Mouse (Mus musculus): ENCODE results near the gene Olfr159. TPM values are rescaled to one million over a fixed set of nuclear protein-coding genes. Genes with fewer than 3 reads are reported as not detected.

The Olfr159 gene
- total and polyA plus RNA-seq, 2 experiments from 2014 or later, result not detected

GRCm38 (mm10) chr4:43726995-43727394 lies 43.8 kb downstream of the Olfr159 start, which contains the start of gene Hrct1:
Gene Hrct1 (plus strand): TSS chr4:43727188.
- Histone ChIP-seq H3K9ac (replicated peaks; ENCODE audit: low read depth, low read length) (0 out of 2 replicates have a peak within 1 kb of the TSS, but pooled peaks have one; percentile 16), H3K4me1 (ENCODE audit: control insufficient read depth, insufficient read depth) (peaks cover 47% of the 10 kb centered on the region), H3K36me3 (replicated peaks; ENCODE audit: control insufficient read depth, insufficient read depth, low read length) (no peaks in the 10 kb centered on the region), H3K27me3 (ENCODE audit: control insufficient read depth, insufficient read depth, low read length) (no peaks in the 10 kb centered on the region), H3K4me3 (ENCODE audit: low read depth, low read length) (no peak within 1 kb of the TSS), H3K27ac (ENCODE audit: low read depth) (peak within 1 kb of the TSS; percentile 97), H3K9me3 (replicated peaks; ENCODE audit: control insufficient read depth, low read length) (no peaks in the 10 kb centered on the region), H3K4me2 (ENCODE audit: low read depth, low read length) (peak within 1 kb of the TSS; percentile 10; the same call in 1 of the 2 replicates)
- ATAC-seq (ENCODE audit: insufficient read depth, low read depth) (peak; percentile 66), DNase-seq (ENCODE audit: low spot score) (peak; percentile 87)
- WGBS, result 15% methylated on average over 3 of the region's 3 CpGs
- TF ChIP-seq CTCF (IDR thresholded peaks at IDR 0.05; ENCODE audit: low read depth) (no peak), EP300 (IDR thresholded peaks at IDR 0.05; ENCODE audit: low read depth) (no peak; the same call in 1 of the 2 replicates)

DNA sequence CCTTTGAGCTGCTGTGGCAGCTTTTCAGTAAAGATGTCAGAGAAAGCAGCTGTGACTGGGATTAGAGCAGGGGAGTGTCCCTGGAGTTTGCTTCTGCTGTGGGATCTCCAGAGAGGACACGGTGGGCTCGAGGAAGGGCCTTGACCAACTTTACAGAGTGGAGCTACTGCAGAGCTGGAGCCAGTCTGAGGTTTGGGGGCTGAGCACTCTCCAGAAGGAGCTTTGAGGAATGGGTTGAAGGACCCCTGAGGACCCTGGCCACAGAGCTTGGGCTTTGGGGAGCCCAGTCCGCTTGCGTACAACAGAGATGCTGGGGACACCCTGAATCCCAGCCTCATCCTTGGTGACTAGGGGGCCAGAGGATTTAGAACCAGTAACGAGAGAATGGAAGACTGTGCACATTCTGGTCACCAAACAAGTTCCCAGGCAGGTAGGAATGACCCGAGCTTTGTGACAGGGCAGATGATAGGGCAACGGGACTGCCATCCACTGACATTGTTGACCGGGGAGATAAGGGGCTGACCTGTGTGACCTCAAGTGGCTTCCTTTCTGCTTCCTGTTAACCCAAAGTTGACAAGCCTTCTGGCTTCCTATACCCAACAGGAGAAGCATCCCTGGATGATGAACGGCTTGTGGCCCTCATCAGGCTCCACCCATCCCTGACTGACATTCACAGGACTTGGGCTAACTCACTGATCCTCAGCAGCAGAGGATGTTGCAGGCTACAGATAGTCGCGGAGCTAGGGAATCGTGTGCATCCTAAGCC lies 44.4 kb downstream of the Olfr159 start:
- H3K27me3 ChIP-seq (ENCODE audit: control insufficient read depth, insufficient read depth, low read length), result no peaks in the 10 kb centered on the region
- H3K4me1 ChIP-seq (ENCODE audit: control insufficient read depth, insufficient read depth), result peaks cover 46% of the 10 kb centered on the region
- WGBS, result 49% methylated on average over 12 of the region's 12 CpGs
- no peak overlapping the region for H3K4me2 ChIP-seq (ENCODE audit: low read depth, low read length)
- H3K27ac ChIP-seq (ENCODE audit: low read depth), result peak overlapping the region; percentile 97
- ATAC-seq (ENCODE audit: insufficient read depth, low read depth) (no peak), DNase-seq (ENCODE audit: low spot score) (no peak)
- no peak for TF ChIP-seq CTCF (IDR thresholded peaks at IDR 0.05; ENCODE audit: low read depth)
- no peak for TF ChIP-seq EP300 (IDR thresholded peaks at IDR 0.05; ENCODE audit: low read depth)
- no peak overlapping the region for H3K4me3 ChIP-seq (ENCODE audit: low read depth, low read length)
- 0 out of 2 replicates have a peak overlapping the region, but pooled peaks have one; percentile 16 for H3K9ac ChIP-seq (replicated peaks; ENCODE audit: low read depth, low read length)
- no peaks in the 10 kb centered on the region for H3K36me3 ChIP-seq (replicated peaks; ENCODE audit: control insufficient read depth, insufficient read depth, low read length)
- H3K9me3 ChIP-seq (replicated peaks; ENCODE audit: control insufficient read depth, low read length), result no peaks in the 10 kb centered on the region

GRCm38 (mm10) chr4:43724764-43725163 lies 46.0 kb downstream of the Olfr159 start:
- Histone ChIP-seq H3K9ac (replicated peaks; ENCODE audit: low read depth, low read length) (no peak overlapping the region), H3K9me3 (replicated peaks; ENCODE audit: control insufficient read depth, low read length) (no peaks in the 10 kb centered on the region), H3K4me1 (ENCODE audit: control insufficient read depth, insufficient read depth) (peaks cover 34% of the 10 kb centered on the region), H3K36me3 (replicated peaks; ENCODE audit: control insufficient read depth, insufficient read depth, low read length) (no peaks in the 10 kb centered on the region), H3K4me2 (ENCODE audit: low read depth, low read length) (no peak overlapping the region), H3K27ac (ENCODE audit: low read depth) (no peak overlapping the region), H3K4me3 (ENCODE audit: low read depth, low read length) (no peak overlapping the region), H3K27me3 (ENCODE audit: control insufficient read depth, insufficient read depth, low read length) (no peaks in the 10 kb centered on the region)
- DNase-seq (ENCODE audit: low spot score), result peak; percentile 65
- TF ChIP-seq EP300 (IDR thresholded peaks at IDR 0.05; ENCODE audit: low read depth), result no peak
- TF ChIP-seq CTCF (IDR thresholded peaks at IDR 0.05; ENCODE audit: low read depth), result peak; percentile 83
- 22% methylated on average over 1 of the region's 1 CpGs for WGBS
- no peak for ATAC-seq (ENCODE audit: insufficient read depth, low read depth)

DNA sequence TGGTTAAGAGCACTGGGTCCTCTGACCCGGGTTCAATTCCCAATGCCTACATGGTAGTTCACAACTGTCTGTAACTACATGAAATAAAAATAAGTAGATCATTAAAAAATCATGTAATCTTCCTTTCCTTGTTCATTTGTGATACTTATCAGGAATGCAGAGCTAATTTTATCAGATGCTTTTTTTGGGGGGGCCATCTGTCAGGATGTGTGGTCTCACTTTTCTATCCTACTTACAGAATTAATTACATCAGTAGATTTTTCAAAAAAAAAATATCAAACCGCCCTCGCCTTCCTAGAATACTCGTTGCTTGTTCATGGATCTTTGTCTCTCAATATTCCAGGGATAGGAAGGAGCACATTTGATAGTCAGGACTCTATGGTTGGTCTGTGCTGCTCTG lies 48.6 kb downstream of the Olfr159 start:
- ATAC-seq (ENCODE audit: insufficient read depth, low read depth), result no peak
- Histone ChIP-seq H3K9ac (replicated peaks; ENCODE audit: low read depth, low read length) (no peak overlapping the region), H3K27me3 (ENCODE audit: control insufficient read depth, insufficient read depth, low read length) (no peaks in the 10 kb centered on the region), H3K4me2 (ENCODE audit: low read depth, low read length) (no peak overlapping the region), H3K36me3 (replicated peaks; ENCODE audit: control insufficient read depth, insufficient read depth, low read length) (no peaks in the 10 kb centered on the region), H3K4me3 (ENCODE audit: low read depth, low read length) (no peak overlapping the region), H3K4me1 (ENCODE audit: control insufficient read depth, insufficient read depth) (peaks cover 8% of the 10 kb centered on the region; the same call in 1 of the 2 replicates), H3K9me3 (replicated peaks; ENCODE audit: control insufficient read depth, low read length) (no peaks in the 10 kb centered on the region), H3K27ac (ENCODE audit: low read depth) (no peak overlapping the region)
- DNase-seq (ENCODE audit: low spot score), result no peak
- no peak for TF ChIP-seq CTCF (IDR thresholded peaks at IDR 0.05; ENCODE audit: low read depth)
- TF ChIP-seq EP300 (IDR thresholded peaks at IDR 0.05; ENCODE audit: low read depth), result no peak
- 85% methylated on average over 4 of the region's 4 CpGs for WGBS

- DNase-seq (ENCODE audit: low spot score) (no peak), ATAC-seq (ENCODE audit: insufficient read depth, low read depth) (peak; percentile 52; the same call in 1 of the 2 replicates)
- WGBS, result 32% methylated on average over 14 of the region's 16 CpGs
- H3K4me3 ChIP-seq (ENCODE audit: low read depth, low read length), result no peak overlapping the region
- no peaks in the 10 kb centered on the region for H3K4me1 ChIP-seq (ENCODE audit: control insufficient read depth, insufficient read depth)
- H3K9me3 ChIP-seq (replicated peaks; ENCODE audit: control insufficient read depth, low read length), result no peaks in the 10 kb centered on the region
- TF ChIP-seq CTCF (IDR thresholded peaks at IDR 0.05; ENCODE audit: low read depth), result no peak
- H3K27ac ChIP-seq (ENCODE audit: low read depth), result peak overlapping the region; percentile 78
- H3K36me3 ChIP-seq (replicated peaks; ENCODE audit: control insufficient read depth, insufficient read depth, low read length), result no peaks in the 10 kb centered on the region
- no peak overlapping the region; the same call in 1 of the 2 replicates for H3K4me2 ChIP-seq (ENCODE audit: low read depth, low read length)
- no peak overlapping the region for H3K9ac ChIP-seq (replicated peaks; ENCODE audit: low read depth, low read length)
- H3K27me3 ChIP-seq (ENCODE audit: control insufficient read depth, insufficient read depth, low read length), result no peaks in the 10 kb centered on the region
Measured at GRCm38 (mm10) chr4:43720491-43721228, 50.1 kb downstream of the Olfr159 start.

Other genes with a start within 250 kb of the Olfr159 start
- gene Tpm2, start 247.2 kb downstream of the Olfr159 start, total RNA-seq (2014; rRNA removed; ENCODE audit: low replicate concordance), result 25.7 and 67.0 TPM in 2 replicates
- gene Tpm2, start 247.2 kb downstream of the Olfr159 start, polyA plus RNA-seq (2015; fragmentation: Nextera tagmentation; extraction: Ambion mirVana), result 109 TPM in 2 replicates
- 30.1 and 46.3 TPM in 2 replicates for gene Creb3, start 208.7 kb downstream of the Olfr159 start, total RNA-seq (2014; rRNA removed; ENCODE audit: low replicate concordance)
- gene Creb3, start 208.7 kb downstream of the Olfr159 start, polyA plus RNA-seq (2015; fragmentation: Nextera tagmentation; extraction: Ambion mirVana), result 49.1 and 53.4 TPM in 2 replicates
- gene Tln1, start 208.3 kb downstream of the Olfr159 start, total RNA-seq (2014; rRNA removed; ENCODE audit: low replicate concordance), result 141 and 185 TPM in 2 replicates
- 67.1 and 77.2 TPM in 2 replicates for gene Tln1, start 208.3 kb downstream of the Olfr159 start, polyA plus RNA-seq (2015; fragmentation: Nextera tagmentation; extraction: Ambion mirVana)
- 12.4 and 21.1 TPM in 2 replicates for gene Rgp1, start 192.3 kb downstream of the Olfr159 start, total RNA-seq (2014; rRNA removed; ENCODE audit: low replicate concordance)
- 10.8 and 10.9 TPM in 2 replicates for gene Rgp1, start 192.3 kb downstream of the Olfr159 start, polyA plus RNA-seq (2015; fragmentation: Nextera tagmentation; extraction: Ambion mirVana)
- gene Gba2, start 192.1 kb downstream of the Olfr159 start, total RNA-seq (2014; rRNA removed; ENCODE audit: low replicate concordance), result 11.0 and 16.7 TPM in 2 replicates
- 14.0 TPM in 2 replicates for gene Gba2, start 192.1 kb downstream of the Olfr159 start, polyA plus RNA-seq (2015; fragmentation: Nextera tagmentation; extraction: Ambion mirVana)
- not detected in 2 replicates for gene Msmp, start 186.5 kb downstream of the Olfr159 start, total RNA-seq (2014; rRNA removed; ENCODE audit: low replicate concordance)
- gene Msmp, start 186.5 kb downstream of the Olfr159 start, polyA plus RNA-seq (2015; fragmentation: Nextera tagmentation; extraction: Ambion mirVana), result 1.2 TPM in 1 of 2 replicates, not detected in the other
- gene Npr2, start 139.1 kb downstream of the Olfr159 start, total RNA-seq (2014; rRNA removed; ENCODE audit: low replicate concordance), result 17.7 and 23.1 TPM in 2 replicates
- gene Npr2, start 139.1 kb downstream of the Olfr159 start, polyA plus RNA-seq (2015; fragmentation: Nextera tagmentation; extraction: Ambion mirVana), result 6.6 and 6.9 TPM in 2 replicates
- not detected in 2 replicates for gene Spag8, start 117.4 kb downstream of the Olfr159 start, total RNA-seq (2014; rRNA removed; ENCODE audit: low replicate concordance)
- 0.44 and 0.62 TPM in 2 replicates for gene Spag8, start 117.4 kb downstream of the Olfr159 start, polyA plus RNA-seq (2015; fragmentation: Nextera tagmentation; extraction: Ambion mirVana)
- 358 and 378 TPM in 2 replicates for gene Hint2, start 114.5 kb downstream of the Olfr159 start, total RNA-seq (2014; rRNA removed; ENCODE audit: low replicate concordance)
- gene Hint2, start 114.5 kb downstream of the Olfr159 start, polyA plus RNA-seq (2015; fragmentation: Nextera tagmentation; extraction: Ambion mirVana), result 322 and 361 TPM in 2 replicates
- gene Tmem8b, start 102.0 kb downstream of the Olfr159 start, total RNA-seq (2014; rRNA removed; ENCODE audit: low replicate concordance), result 9.6 and 24.9 TPM in 2 replicates
- gene Tmem8b, start 102.0 kb downstream of the Olfr159 start, polyA plus RNA-seq (2015; fragmentation: Nextera tagmentation; extraction: Ambion mirVana), result 4.5 and 4.9 TPM in 2 replicates
- gene Fam221b, start 101.9 kb downstream of the Olfr159 start, total RNA-seq (2014; rRNA removed; ENCODE audit: low replicate concordance), result not detected in 2 replicates
- 3.6 and 4.0 TPM in 2 replicates for gene Fam221b, start 101.9 kb downstream of the Olfr159 start, polyA plus RNA-seq (2015; fragmentation: Nextera tagmentation; extraction: Ambion mirVana)
- gene Olfr70, start 70.2 kb downstream of the Olfr159 start, total RNA-seq (2014; rRNA removed; ENCODE audit: low replicate concordance), result 0.15 TPM in 1 of 2 replicates, not detected in the other
- gene Olfr70, start 70.2 kb downstream of the Olfr159 start, polyA plus RNA-seq (2015; fragmentation: Nextera tagmentation; extraction: Ambion mirVana), result not detected in 2 replicates
- gene Olfr71, start 60.8 kb downstream of the Olfr159 start, total RNA-seq (2014; rRNA removed; ENCODE audit: low replicate concordance), result not detected in 2 replicates
- gene Olfr71, start 60.8 kb downstream of the Olfr159 start, polyA plus RNA-seq (2015; fragmentation: Nextera tagmentation; extraction: Ambion mirVana), result not detected in 2 replicates
- gene Hrct1, start 43.8 kb downstream of the Olfr159 start, total RNA-seq (2014; rRNA removed; ENCODE audit: low replicate concordance), result 8.2 and 9.5 TPM in 2 replicates
- gene Hrct1, start 43.8 kb downstream of the Olfr159 start, polyA plus RNA-seq (2015; fragmentation: Nextera tagmentation; extraction: Ambion mirVana), result 4.5 and 4.9 TPM in 2 replicates
- 1.6 and 6.3 TPM in 2 replicates for gene Spaar, start 41.0 kb downstream of the Olfr159 start, total RNA-seq (2014; rRNA removed; ENCODE audit: low replicate concordance)
- gene Spaar, start 41.0 kb downstream of the Olfr159 start, polyA plus RNA-seq (2015; fragmentation: Nextera tagmentation; extraction: Ambion mirVana), result 1.1 and 1.3 TPM in 2 replicates
- not detected in 2 replicates for gene Olfr156, start 52.9 kb upstream of the Olfr159 start, total RNA-seq (2014; rRNA removed; ENCODE audit: low replicate concordance)
- not detected in 2 replicates for gene Olfr156, start 52.9 kb upstream of the Olfr159 start, polyA plus RNA-seq (2015; fragmentation: Nextera tagmentation; extraction: Ambion mirVana)
- gene Olfr157, start 69.2 kb upstream of the Olfr159 start, total RNA-seq (2014; rRNA removed; ENCODE audit: low replicate concordance), result not detected in 2 replicates
- not detected in 2 replicates for gene Olfr157, start 69.2 kb upstream of the Olfr159 start, polyA plus RNA-seq (2015; fragmentation: Nextera tagmentation; extraction: Ambion mirVana)
- gene Olfr155, start 80.6 kb upstream of the Olfr159 start, total RNA-seq (2014; rRNA removed; ENCODE audit: low replicate concordance), result not detected in 2 replicates
- not detected in 2 replicates for gene Olfr155, start 80.6 kb upstream of the Olfr159 start, polyA plus RNA-seq (2015; fragmentation: Nextera tagmentation; extraction: Ambion mirVana)
- gene Reck, start 104.5 kb upstream of the Olfr159 start, total RNA-seq (2014; rRNA removed; ENCODE audit: low replicate concordance), result 5.6 TPM in 2 replicates
- 4.0 and 4.1 TPM in 2 replicates for gene Reck, start 104.5 kb upstream of the Olfr159 start, polyA plus RNA-seq (2015; fragmentation: Nextera tagmentation; extraction: Ambion mirVana)
- 35.8 and 39.2 TPM in 2 replicates for gene Glipr2, start 186.4 kb upstream of the Olfr159 start, total RNA-seq (2014; rRNA removed; ENCODE audit: low replicate concordance)
- 27.3 and 28.4 TPM in 2 replicates for gene Glipr2, start 186.4 kb upstream of the Olfr159 start, polyA plus RNA-seq (2015; fragmentation: Nextera tagmentation; extraction: Ambion mirVana)
- not detected in 2 replicates for gene Ccin, start 212.5 kb upstream of the Olfr159 start, total RNA-seq (2014; rRNA removed; ENCODE audit: low replicate concordance)
- not detected in 2 replicates for gene Ccin, start 212.5 kb upstream of the Olfr159 start, polyA plus RNA-seq (2015; fragmentation: Nextera tagmentation; extraction: Ambion mirVana)
- gene Clta, start 233.4 kb upstream of the Olfr159 start, total RNA-seq (2014; rRNA removed; ENCODE audit: low replicate concordance), result 128 and 168 TPM in 2 replicates
- gene Clta, start 233.4 kb upstream of the Olfr159 start, polyA plus RNA-seq (2015; fragmentation: Nextera tagmentation; extraction: Ambion mirVana), result 106 and 112 TPM in 2 replicates